Mouse (Mus musculus) midbrain, embryonic 14.5 days (tissue): ENCODE data around the gene Klhl13. TPM values are rescaled to one million over a fixed set of nuclear protein-coding genes. Genes with fewer than 3 reads are reported as not detected.

Experiments
- ATAC-seq: fragments of 200-750 bp; cut with Nextera tagmentation; 2 replicates; pipeline ENCODE4 v1.8.0; 2017; ENCODE audit warnings: moderate number of reproducible peaks, moderate library complexity; ENCODE audit not compliant: low FRiP score, low TSS enrichment
- DNase-seq: peaks from one replicate; pipeline ENCODE4 v3.0.0-alpha.2; 2015
- H3K27ac ChIP-seq: fragments of 300-500 bp; sonication (generic); replicated peaks from 2 replicates; pipeline ENCODE4 v1.5.1; 2014; ENCODE audit warnings: mild to moderate bottlenecking, low read depth, low read length, moderate library complexity
- H3K27me3 ChIP-seq: fragments of 300-500 bp; sonication (generic); 2 replicates; pipeline ENCODE4 v1.6.1; 2014; ENCODE audit warnings: low read length, control low read depth, mixed read lengths; ENCODE audit not compliant: control insufficient read depth, insufficient read depth
- H3K36me3 ChIP-seq: fragments of 300-500 bp; sonication (generic); 2 replicates; pipeline ENCODE4 v1.6.1; 2014; ENCODE audit warnings: low read length, control low read depth; ENCODE audit not compliant: control insufficient read depth, insufficient read depth
- H3K4me1 ChIP-seq: fragments of 300-500 bp; sonication (generic); 2 replicates; pipeline ENCODE4 v1.6.1; 2014; ENCODE audit warnings: mild to moderate bottlenecking, antibody characterized with exemption, low read length, control low read depth; ENCODE audit not compliant: control insufficient read depth, insufficient read depth
- H3K4me2 ChIP-seq: fragments of 300-500 bp; sonication (generic); 2 replicates; pipeline ENCODE4 v1.6.1; 2014; ENCODE audit warnings: mild to moderate bottlenecking, low read length, moderate library complexity
- H3K4me3 ChIP-seq: fragments of 300-500 bp; sonication (generic); replicated peaks from 2 replicates; pipeline ENCODE4 v1.5.1; 2014; ENCODE audit warnings: low read depth, low read length
- H3K9ac ChIP-seq: fragments of 300-500 bp; sonication (generic); replicated peaks from 2 replicates; pipeline ENCODE4 v1.6.1; 2014; ENCODE audit warnings: mild to moderate bottlenecking, low read length, moderate library complexity
- H3K9me3 ChIP-seq: fragments of 300-500 bp; sonication (generic); 2 replicates; pipeline ENCODE4 v1.6.1; 2016; ENCODE audit warnings: low read length, control low read depth, mixed read lengths; ENCODE audit not compliant: control insufficient read depth
- WGBS: fragments of 180-500 bp; shearing (Covaris S2); extraction: QIAGEN DNeasy Blood & Tissue Kit; methylation state at CpG from one replicate; pipeline ENCODE4 v1.1.7; 2014; 5-methylcytosine and 5-hydroxymethylcytosine counted together
- polyA plus RNA-seq: library from polyadenylated mRNA; unstranded; fragments of >200 nt; fragmentation: Nextera tagmentation; extraction: Ambion mirVana; gene quantifications from 2 replicates; pipeline ENCODE4 v1.2.1, GENCODE M21; 2014

Gene Klhl13
- polyA plus RNA-seq, 1 experiment from 2014 or later, result 211 TPM

DNA sequence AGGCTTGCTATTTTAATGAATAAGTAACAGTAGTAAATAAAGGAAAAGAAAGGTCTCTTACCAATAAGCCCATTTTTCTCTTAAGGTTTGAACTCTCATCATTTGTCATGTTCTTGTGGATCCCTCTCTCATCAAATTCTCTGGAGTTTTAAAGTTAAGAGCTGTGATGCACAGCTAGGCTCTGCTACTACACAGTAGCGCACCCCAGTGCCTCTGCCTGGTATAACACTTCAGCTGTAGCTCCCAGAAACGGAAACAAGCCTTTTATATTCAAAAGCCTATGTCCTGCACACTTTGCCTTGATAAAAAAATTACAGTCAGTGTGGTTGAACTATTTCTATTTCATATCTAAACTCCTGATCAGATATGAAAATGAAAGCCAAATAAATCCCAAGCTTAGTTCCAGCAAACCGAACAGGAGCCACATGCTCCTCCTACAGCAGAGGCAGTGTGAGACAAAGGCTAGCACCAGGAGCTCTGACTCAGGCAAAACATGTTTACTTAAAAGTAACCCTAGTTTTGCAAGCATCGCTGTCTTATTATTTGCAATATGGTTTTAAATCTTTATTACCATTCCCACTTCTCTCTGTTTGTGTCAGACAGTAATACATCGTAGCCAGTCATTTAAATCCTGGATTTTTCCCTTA, 68.8 kb downstream of the Klhl13 start:
- Histone ChIP-seq H3K9ac (no peak overlapping the region), H3K27ac (peak overlapping the region; percentile 49), H3K4me1 (no peaks in the 10 kb centered on the region), H3K36me3 (no peaks in the 10 kb centered on the region), H3K27me3 (no peaks in the 10 kb centered on the region), H3K4me3 (no peak overlapping the region), H3K9me3 (no peaks in the 10 kb centered on the region), H3K4me2 (0 out of 2 replicates have a peak overlapping the region, but pooled peaks have one; percentile 4)
- ATAC-seq, result peak; percentile 68; the same call in 1 of the 2 replicates
- peak; percentile 84 for DNase-seq
- 30% methylated on average over 5 of the region's 5 CpGs for WGBS

DNA sequence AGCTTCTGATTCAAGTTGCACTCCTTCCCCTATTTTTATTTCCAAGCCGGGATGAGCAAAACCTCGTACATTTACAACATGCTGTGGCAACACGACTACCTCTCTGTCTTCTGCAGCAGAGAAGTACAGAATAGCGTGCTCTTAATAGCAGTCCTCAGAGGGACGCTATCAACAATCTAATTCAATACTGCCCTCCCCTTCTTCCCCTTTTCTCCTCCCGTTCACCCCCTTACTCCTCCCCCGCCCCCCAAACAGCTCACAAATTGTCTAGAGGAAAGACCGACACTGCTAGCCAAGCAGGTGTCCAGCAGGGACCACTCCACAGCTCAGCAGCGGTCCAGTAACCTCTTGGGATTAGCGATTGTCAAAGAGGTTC, 79.5 kb downstream of the Klhl13 start:
- peak overlapping the region; percentile 36 for H3K4me3 ChIP-seq
- no peaks in the 10 kb centered on the region for H3K36me3 ChIP-seq
- ATAC-seq (peak; percentile 69; the same call in 1 of the 2 replicates), DNase-seq (peak; percentile 43)
- H3K27ac ChIP-seq, result peak overlapping the region; percentile 85
- peak overlapping the region; percentile 57 for H3K9ac ChIP-seq
- no peaks in the 10 kb centered on the region for H3K9me3 ChIP-seq
- WGBS, result 21% methylated on average over 10 of the region's 10 CpGs
- H3K4me1 ChIP-seq, result no peaks in the 10 kb centered on the region
- no peaks in the 10 kb centered on the region for H3K27me3 ChIP-seq
- H3K4me2 ChIP-seq, result peak overlapping the region; percentile 55

DNA sequence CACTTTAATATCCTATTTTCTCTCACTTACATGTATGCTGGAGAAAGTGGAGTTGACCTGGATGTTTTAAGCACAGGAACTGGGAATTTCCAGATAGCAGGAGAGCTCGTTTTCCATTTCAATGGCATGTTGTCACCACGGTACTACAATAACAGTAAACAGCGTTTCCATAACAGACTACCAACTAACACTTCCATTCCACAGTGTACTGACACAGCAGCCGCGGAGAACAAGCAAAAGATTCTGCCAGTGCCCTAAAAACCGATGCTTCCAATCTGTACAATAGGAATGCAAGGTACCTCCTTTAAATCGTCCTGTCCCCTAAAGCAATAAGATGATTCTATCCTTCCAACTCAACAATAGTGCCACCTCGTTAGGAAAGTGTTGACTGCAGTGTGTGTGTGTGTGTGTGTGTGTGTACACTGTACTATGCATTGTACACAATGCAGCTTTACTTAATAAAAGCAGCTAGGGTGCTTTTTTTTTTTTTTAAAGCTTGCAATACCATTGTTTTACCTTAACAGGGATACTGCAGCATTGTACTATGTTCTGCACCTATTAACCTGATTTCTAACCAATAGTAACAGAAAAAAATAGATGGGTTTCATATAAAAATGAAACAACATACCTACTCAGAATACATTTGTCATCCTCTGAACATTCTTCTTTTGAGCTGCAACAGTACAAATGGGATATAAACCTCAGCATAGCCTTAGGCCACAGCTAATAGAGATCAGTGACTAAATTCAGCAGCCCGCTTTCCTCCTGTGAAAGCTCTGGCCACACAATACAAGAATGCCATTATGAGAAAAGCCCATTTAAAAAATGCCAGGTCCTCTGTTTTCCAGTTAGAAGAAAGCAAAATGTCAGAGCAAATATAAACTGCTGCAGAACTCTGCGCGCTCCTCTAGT, 80.1 kb downstream of the Klhl13 start:
- 28% methylated on average over 11 of the region's 11 CpGs for WGBS
- DNase-seq (peak; percentile 46), ATAC-seq (peak; percentile 31; the same call in 1 of the 2 replicates)
- Histone ChIP-seq H3K9me3 (no peaks in the 10 kb centered on the region), H3K9ac (peak overlapping the region; percentile 57), H3K4me3 (peak overlapping the region; percentile 36), H3K4me1 (no peaks in the 10 kb centered on the region), H3K27ac (peak overlapping the region; percentile 85), H3K27me3 (no peaks in the 10 kb centered on the region), H3K4me2 (peak overlapping the region; percentile 55), H3K36me3 (no peaks in the 10 kb centered on the region)

DNA sequence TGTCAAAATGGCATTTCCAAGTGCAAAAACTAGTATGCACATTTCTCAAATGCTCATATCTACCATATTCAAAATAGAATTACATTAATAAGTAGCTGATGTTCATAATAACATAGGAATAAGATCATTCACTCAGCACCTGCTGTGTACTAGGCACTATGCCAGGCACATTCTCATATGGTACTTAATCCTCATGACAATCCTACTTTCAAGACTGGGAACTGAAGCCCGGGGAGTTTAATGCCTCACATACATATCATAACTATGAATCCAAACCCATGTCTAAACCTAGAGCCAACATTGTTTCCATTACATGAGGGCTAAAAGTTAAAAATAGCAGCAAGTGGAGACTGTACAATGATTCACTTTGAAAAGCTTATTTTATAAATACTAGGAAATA, 97.3 kb downstream of the Klhl13 start:
- Histone ChIP-seq H3K9me3 (no peaks in the 10 kb centered on the region), H3K4me2 (no peak overlapping the region), H3K27me3 (no peaks in the 10 kb centered on the region), H3K4me1 (no peaks in the 10 kb centered on the region), H3K4me3 (no peak overlapping the region), H3K36me3 (no peaks in the 10 kb centered on the region), H3K27ac (no peak overlapping the region), H3K9ac (no peak overlapping the region)
- DNase-seq (peak; percentile 6), ATAC-seq (no peak)
- WGBS, result 49% methylated on average over 1 of the region's 1 CpGs

DNA sequence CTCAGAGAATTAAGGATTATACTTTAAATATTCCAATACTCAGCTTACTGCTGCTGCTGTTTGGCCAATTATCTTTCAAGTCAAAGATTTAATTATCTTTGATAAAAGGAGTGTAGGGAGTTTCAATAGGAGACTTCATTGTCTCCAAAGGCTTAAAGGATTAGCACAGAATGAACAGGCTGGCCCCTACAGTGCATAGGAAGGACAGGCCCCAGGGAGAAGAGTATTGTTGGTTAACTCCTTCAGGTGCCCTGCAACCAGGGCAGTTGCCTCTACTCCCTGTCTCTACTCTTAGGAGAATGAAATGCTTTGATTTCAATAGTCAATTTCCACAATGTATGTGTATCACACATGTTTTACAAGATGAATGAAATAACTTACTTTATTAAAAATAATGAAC, 116.1 kb downstream of the Klhl13 start:
- no peak overlapping the region for H3K4me3 ChIP-seq
- H3K27me3 ChIP-seq, result no peaks in the 10 kb centered on the region
- ATAC-seq (no peak; the same call in 1 of the 2 replicates), DNase-seq (peak; percentile 31)
- no peak overlapping the region for H3K4me2 ChIP-seq
- H3K36me3 ChIP-seq, result no peaks in the 10 kb centered on the region
- no peak overlapping the region for H3K27ac ChIP-seq
- H3K4me1 ChIP-seq, result no peaks in the 10 kb centered on the region
- no peak overlapping the region for H3K9ac ChIP-seq
- H3K9me3 ChIP-seq, result no peaks in the 10 kb centered on the region
